Mouse (Mus musculus) intestine, embryonic 14.5 days (tissue): ENCODE results near the gene Tmem42. TPM values are rescaled to one million over a fixed set of nuclear protein-coding genes. Genes with fewer than 3 reads are reported as not detected.

Source experiments
- ATAC-seq: fragments of 200-750 bp; cut with Nextera tagmentation; replicated peaks from 2 replicates; pipeline ENCODE4 v1.8.0; 2017; ENCODE audit warnings: low read depth, moderate number of reproducible peaks, moderate TSS enrichment, moderate library complexity; ENCODE audit not compliant: low FRiP score, low TSS enrichment
- DNase-seq: peaks from one replicate; pipeline ENCODE4 v3.0.0-alpha.2; 2018; ENCODE audit warnings: low spot score
- H3K27ac ChIP-seq: fragments of 300-500 bp; sonication (generic); 2 replicates; pipeline ENCODE4 v1.5.1; 2014; ENCODE audit warnings: low read depth, mild to moderate bottlenecking, control low read depth
- H3K27me3 ChIP-seq: fragments of 300-500 bp; sonication (generic); replicated peaks from 2 replicates; pipeline ENCODE4 v1.6.1; 2014; ENCODE audit warnings: low read length, control low read depth; ENCODE audit not compliant: control insufficient read depth, insufficient read depth
- H3K36me3 ChIP-seq: fragments of 300-500 bp; sonication (generic); 2 replicates; pipeline ENCODE4 v1.6.1; 2014; ENCODE audit warnings: low read length, control low read depth; ENCODE audit not compliant: control insufficient read depth, insufficient read depth
- H3K4me1 ChIP-seq: fragments of 300-500 bp; sonication (generic); replicated peaks from 2 replicates; pipeline ENCODE4 v1.6.1; 2014; ENCODE audit warnings: low read length, control low read depth, mixed read lengths; ENCODE audit not compliant: control insufficient read depth, insufficient read depth
- H3K4me2 ChIP-seq: fragments of 300-500 bp; sonication (generic); 2 replicates; pipeline ENCODE4 v1.6.1; 2014; ENCODE audit warnings: low read length
- H3K4me3 ChIP-seq: fragments of 300-500 bp; sonication (generic); 2 replicates; pipeline ENCODE4 v1.5.1; 2014; ENCODE audit warnings: low read depth, low read length, control low read depth, mixed read lengths
- H3K9ac ChIP-seq: fragments of 300-500 bp; sonication (generic); 2 replicates; pipeline ENCODE4 v1.6.1; 2014; ENCODE audit warnings: mild to moderate bottlenecking, low read length
- H3K9me3 ChIP-seq: fragments of 300-500 bp; sonication (generic); 2 replicates; pipeline ENCODE4 v1.6.1; 2016; ENCODE audit warnings: low read length, control low read depth; ENCODE audit not compliant: control insufficient read depth
- WGBS: fragments of 180-500 bp; shearing (Covaris S2); extraction: QIAGEN DNeasy Blood & Tissue Kit; methylation state at CpG from one replicate; pipeline ENCODE4 v1.1.7; 2014; 5-methylcytosine and 5-hydroxymethylcytosine counted together
- polyA plus RNA-seq: library from polyadenylated mRNA; unstranded; fragments of >200 nt; fragmentation: Nextera tagmentation; extraction: Ambion mirVana; gene quantifications from 2 replicates; pipeline ENCODE4 v1.2.1, GENCODE M21; 2014

Tmem42 gene
- polyA plus RNA-seq, 1 experiment from 2014 or later, result 20.5 TPM

DNA sequence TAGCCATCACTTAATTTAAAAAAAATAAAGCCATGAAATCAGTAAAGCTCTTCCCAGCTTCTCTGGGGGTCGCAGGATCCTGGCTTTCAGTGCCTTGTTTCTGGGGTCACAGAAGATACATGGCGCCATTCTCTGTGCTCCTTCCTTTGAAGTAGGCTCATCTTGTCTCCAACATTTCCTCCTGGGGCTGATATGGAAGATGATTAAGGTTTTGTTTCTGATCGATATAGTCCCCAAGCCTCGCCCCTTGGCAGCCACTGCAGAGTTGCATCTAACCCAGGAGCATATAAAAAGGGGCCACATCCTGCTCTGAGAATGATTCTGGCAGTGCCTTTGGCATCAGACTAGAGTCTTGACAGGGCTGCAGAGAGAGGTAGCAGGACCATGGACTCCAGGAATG is 13.3 kb downstream of the Tmem42 start, which contains the start of gene Tgm4:
Gene Tgm4 (plus strand): TSS at position 301 of the 400 bp plus-strand sequence.
- no peaks in the 10 kb centered on the region for H3K36me3 ChIP-seq
- ATAC-seq, result no peak
- no peak for DNase-seq
- WGBS, result 85% methylated on average over 4 of the region's 4 CpGs
- H3K9me3 ChIP-seq, result no peaks in the 10 kb centered on the region
- no peaks in the 10 kb centered on the region for H3K4me1 ChIP-seq
- no peaks in the 10 kb centered on the region for H3K27me3 ChIP-seq
- H3K9ac ChIP-seq, result no peak within 1 kb of the TSS
- H3K4me3 ChIP-seq, result no peak within 1 kb of the TSS
- no peak within 1 kb of the TSS for H3K27ac ChIP-seq
- no peak within 1 kb of the TSS for H3K4me2 ChIP-seq

- Histone ChIP-seq H3K36me3 (no peaks in the 10 kb centered on the region), H3K4me3 (no peak overlapping the region), H3K9ac (no peak overlapping the region), H3K4me1 (no peaks in the 10 kb centered on the region), H3K4me2 (no peak overlapping the region), H3K27me3 (no peaks in the 10 kb centered on the region), H3K27ac (no peak overlapping the region), H3K9me3 (no peaks in the 10 kb centered on the region)
- WGBS, result 100% methylated on average over 1 of the region's 1 CpGs
- no peak for DNase-seq
- no peak for ATAC-seq
Observed at GRCm38 (mm10) chr9:123047665-123048064, 26.5 kb downstream of the Tmem42 start.

DNA sequence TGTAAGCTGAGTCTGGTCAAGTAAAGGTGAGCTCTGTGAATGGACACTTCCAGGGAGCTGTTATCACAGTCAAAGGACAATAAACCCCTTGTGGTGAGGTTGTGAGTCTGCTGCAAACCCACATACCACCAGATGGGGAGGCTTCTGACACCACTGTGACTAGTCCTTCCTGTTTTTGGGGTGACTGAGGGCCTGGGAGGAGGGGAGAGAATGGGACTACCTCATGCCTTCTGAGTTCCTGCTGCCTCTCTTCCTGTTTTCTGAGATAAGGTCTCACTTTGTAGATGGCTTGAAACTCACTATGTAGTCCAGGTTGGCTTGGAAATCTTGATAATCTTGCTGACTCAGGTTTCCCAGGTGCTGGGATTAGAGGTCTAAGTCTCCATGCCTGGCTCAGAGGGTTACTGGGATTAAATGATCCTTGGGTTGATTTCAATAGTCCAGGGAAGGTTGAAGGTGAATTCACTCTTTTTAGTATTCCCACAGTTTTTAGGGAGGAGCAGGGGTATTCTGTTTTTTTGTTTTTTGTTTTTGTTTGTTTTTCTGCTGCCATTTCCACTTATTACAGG is 37.7 kb downstream of the Tmem42 start:
- Histone ChIP-seq H3K9me3 (no peaks in the 10 kb centered on the region), H3K4me3 (no peak overlapping the region), H3K4me1 (no peaks in the 10 kb centered on the region), H3K27me3 (no peaks in the 10 kb centered on the region), H3K36me3 (no peaks in the 10 kb centered on the region), H3K9ac (no peak overlapping the region), H3K4me2 (no peak overlapping the region), H3K27ac (no peak overlapping the region)
- ATAC-seq, result no peak
- DNase-seq, result no peak

- no peak for ATAC-seq
- no peak for DNase-seq
- Histone ChIP-seq H3K4me1 (no peaks in the 10 kb centered on the region), H3K27me3 (no peaks in the 10 kb centered on the region), H3K9ac (no peak overlapping the region), H3K4me2 (no peak overlapping the region), H3K27ac (no peak overlapping the region), H3K9me3 (no peaks in the 10 kb centered on the region), H3K36me3 (no peaks in the 10 kb centered on the region), H3K4me3 (no peak overlapping the region)
- 78% methylated on average over 3 of the region's 3 CpGs for WGBS
Observed at GRCm38 (mm10) chr9:123060172-123060571, 39.0 kb downstream of the Tmem42 start.

Other genes with a start within 250 kb of the Tmem42 start
- gene Tcaim, start 215.8 kb upstream of the Tmem42 start, polyA plus RNA-seq, result 5.6 and 6.9 TPM in 2 replicates
- gene Gm35549, start 177.3 kb upstream of the Tmem42 start, polyA plus RNA-seq, result 0.32 and 0.42 TPM in 2 replicates
- gene Zfp445, start 155.3 kb upstream of the Tmem42 start, polyA plus RNA-seq, result 56.0 and 56.9 TPM in 2 replicates
- 3.2 and 3.3 TPM in 2 replicates for gene Zkscan7, start 135.6 kb upstream of the Tmem42 start, polyA plus RNA-seq
- gene Zfp105, start 98.3 kb upstream of the Tmem42 start, polyA plus RNA-seq, result 17.5 and 19.7 TPM in 2 replicates
- 35.2 and 38.0 TPM in 2 replicates for gene 1110059G10Rik, start 70.3 kb upstream of the Tmem42 start, polyA plus RNA-seq
- gene Kif15, start 70.3 kb upstream of the Tmem42 start, polyA plus RNA-seq, result 50.4 and 53.0 TPM in 2 replicates
- 0.65 TPM in 1 of 2 replicates, not detected in the other for gene Tgm4, start 13.4 kb downstream of the Tmem42 start, polyA plus RNA-seq
- gene Zdhhc3, start 91.9 kb downstream of the Tmem42 start, polyA plus RNA-seq, result 62.5 and 65.0 TPM in 2 replicates
- 146 and 161 TPM in 2 replicates for gene Exosc7, start 91.9 kb downstream of the Tmem42 start, polyA plus RNA-seq
- gene Clec3b, start 129.6 kb downstream of the Tmem42 start, polyA plus RNA-seq, result not detected in 2 replicates
- gene Cdcp1, start 194.7 kb downstream of the Tmem42 start, polyA plus RNA-seq, result 17.5 and 18.7 TPM in 2 replicates
- gene Tmem158, start 239.4 kb downstream of the Tmem42 start, polyA plus RNA-seq, result 9.7 and 10.9 TPM in 2 replicates